Mouse (Mus musculus): ENCODE data around the gene Treml2. TPM values are rescaled to one million over a fixed set of nuclear protein-coding genes. Genes with fewer than 3 reads are reported as not detected.

Treml2 gene
- polyA plus RNA-seq, 1 experiment from 2014 or later, result 0.23 TPM

- Histone ChIP-seq H3K4me1 (no peaks in the 10 kb centered on the region), H3K36me3 (no peaks in the 10 kb centered on the region), H3K9ac (no peak overlapping the region), H3K27ac (no peak overlapping the region), H3K4me3 (no peak overlapping the region), H3K4me2 (replicated peaks) (no peak overlapping the region), H3K9me3 (no peaks in the 10 kb centered on the region), H3K27me3 (no peaks in the 10 kb centered on the region)
- ATAC-seq (ENCODE audit: insufficient number of reproducible peaks, insufficient read depth, low FRiP score, low TSS enrichment), result no peak
- 81% methylated on average over 5 of the region's 5 CpGs for WGBS
Measured at GRCm38 (mm10) chr17:48272158-48272557, 27.1 kb upstream of the Treml2 start.

DNA sequence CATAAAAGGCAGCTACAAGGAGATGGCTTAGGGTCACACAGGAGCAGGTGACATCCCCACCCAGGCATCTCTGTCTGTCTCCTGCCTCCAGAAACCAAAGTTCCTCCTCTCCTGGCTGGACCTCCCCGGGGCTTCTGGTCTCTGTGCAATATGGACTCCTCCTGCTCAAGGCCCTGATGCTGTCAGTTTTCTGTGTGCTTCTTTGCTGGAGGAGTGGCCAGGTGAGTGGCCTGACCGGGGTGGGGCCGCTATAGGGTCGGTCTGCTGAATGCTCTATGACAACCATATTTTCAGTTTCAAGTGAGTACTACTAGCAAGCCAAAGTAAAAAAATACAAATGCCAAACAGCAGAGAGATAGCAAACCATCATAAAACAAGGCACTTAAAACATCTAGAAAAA lies 26.7 kb upstream of the Treml2 start:
- Histone ChIP-seq H3K9ac (no peak overlapping the region), H3K27me3 (no peaks in the 10 kb centered on the region), H3K4me2 (replicated peaks) (no peak overlapping the region), H3K4me1 (no peaks in the 10 kb centered on the region), H3K4me3 (no peak overlapping the region), H3K27ac (no peak overlapping the region), H3K36me3 (no peaks in the 10 kb centered on the region), H3K9me3 (no peaks in the 10 kb centered on the region)
- no peak for ATAC-seq (ENCODE audit: insufficient number of reproducible peaks, insufficient read depth, low FRiP score, low TSS enrichment)
- 93% methylated on average over 4 of the region's 4 CpGs for WGBS

DNA sequence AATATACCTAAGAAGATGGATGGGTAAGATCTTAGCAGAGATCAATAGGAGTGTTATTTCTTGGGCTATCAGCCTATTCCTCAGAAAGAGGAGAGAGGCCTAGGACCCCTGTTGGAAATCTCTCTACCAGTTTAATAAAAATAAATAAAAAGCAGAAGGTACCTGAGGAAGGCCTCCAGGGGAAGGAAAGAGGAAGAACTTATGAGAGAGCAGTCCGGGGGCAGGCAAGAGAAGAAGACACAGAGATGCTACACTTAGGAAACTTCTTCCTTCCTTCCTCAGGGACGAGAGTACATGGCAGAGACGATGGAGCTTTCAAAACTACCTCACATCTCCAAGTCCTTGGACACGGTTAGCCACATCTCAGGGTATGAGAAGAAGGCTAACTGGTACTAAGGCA lies 25.2 kb upstream of the Treml2 start:
- no peak for ATAC-seq (ENCODE audit: insufficient number of reproducible peaks, insufficient read depth, low FRiP score, low TSS enrichment)

DNA sequence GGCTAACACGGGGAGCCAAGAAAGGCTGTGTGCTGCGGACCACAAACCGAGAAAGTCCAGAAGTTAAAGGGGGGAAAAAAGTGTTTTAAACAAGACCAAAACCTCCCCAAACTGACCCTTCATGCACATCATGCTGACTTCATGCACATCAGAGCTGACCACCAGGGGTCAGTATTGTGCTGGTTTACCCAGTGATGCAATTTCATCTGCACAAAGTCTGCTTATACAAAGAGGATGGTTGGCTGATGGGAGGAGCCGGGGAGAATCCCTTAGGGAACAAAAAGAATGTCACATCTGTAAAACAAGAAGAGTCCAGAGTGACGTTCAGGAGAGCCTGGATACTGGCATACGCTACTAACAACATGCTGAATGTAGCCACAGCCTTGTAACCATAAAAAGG lies 24.4 kb upstream of the Treml2 start:
- no peaks in the 10 kb centered on the region for H3K4me1 ChIP-seq
- H3K27ac ChIP-seq, result no peak overlapping the region
- 26% methylated on average over 6 of the region's 6 CpGs for WGBS
- H3K9me3 ChIP-seq, result no peaks in the 10 kb centered on the region
- no peak for ATAC-seq (ENCODE audit: insufficient number of reproducible peaks, insufficient read depth, low FRiP score, low TSS enrichment)
- H3K27me3 ChIP-seq, result no peaks in the 10 kb centered on the region
- H3K36me3 ChIP-seq, result no peaks in the 10 kb centered on the region
- no peak overlapping the region for H3K4me2 ChIP-seq (replicated peaks)
- H3K9ac ChIP-seq, result no peak overlapping the region
- H3K4me3 ChIP-seq, result no peak overlapping the region

More for the DNA sequence above, 25.2 kb upstream of the Treml2 start:
- WGBS, result 88% methylated on average over 4 of the region's 4 CpGs
- H3K27ac ChIP-seq, result no peak overlapping the region
- H3K4me2 ChIP-seq (replicated peaks), result no peak overlapping the region
- no peak overlapping the region for H3K9ac ChIP-seq
- H3K4me3 ChIP-seq, result no peak overlapping the region
- H3K4me1 ChIP-seq, result no peaks in the 10 kb centered on the region
- no peaks in the 10 kb centered on the region for H3K9me3 ChIP-seq
- H3K27me3 ChIP-seq, result no peaks in the 10 kb centered on the region
- H3K36me3 ChIP-seq, result no peaks in the 10 kb centered on the region

DNA sequence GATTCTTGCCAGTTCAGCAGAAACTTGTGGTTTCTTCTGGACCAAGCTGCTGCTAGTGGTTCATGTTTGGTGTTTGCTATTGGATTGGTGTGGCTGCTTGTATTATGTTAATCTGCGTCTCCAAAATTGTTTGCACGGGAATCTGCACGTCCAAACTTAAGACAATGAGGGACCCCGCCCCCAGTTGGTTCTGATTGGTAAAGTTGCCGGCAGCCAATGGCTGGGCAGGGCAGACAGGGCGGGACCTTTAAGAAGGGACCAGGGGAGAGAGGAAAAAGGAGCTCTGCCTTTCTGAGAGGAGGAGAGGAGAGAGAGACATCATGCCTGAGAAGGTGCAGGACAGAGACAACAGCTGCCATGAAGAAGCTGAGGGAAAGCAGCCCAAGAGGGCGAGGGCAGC lies 23.6 kb upstream of the Treml2 start:
- H3K4me1 ChIP-seq, result peaks cover 2% of the 10 kb centered on the region
- H3K27ac ChIP-seq, result no peak overlapping the region
- H3K9me3 ChIP-seq, result no peaks in the 10 kb centered on the region
- no peaks in the 10 kb centered on the region for H3K27me3 ChIP-seq
- whole genome bisulfite sequencing, result 61% methylated on average over 7 of the region's 7 CpGs
- H3K4me3 ChIP-seq, result no peak overlapping the region
- H3K9ac ChIP-seq, result no peak overlapping the region
- no peak for ATAC-seq (ENCODE audit: insufficient number of reproducible peaks, insufficient read depth, low FRiP score, low TSS enrichment)
- no peak overlapping the region for H3K4me2 ChIP-seq (replicated peaks)
- no peaks in the 10 kb centered on the region for H3K36me3 ChIP-seq

- no peak overlapping the region for H3K9ac ChIP-seq
- H3K27me3 ChIP-seq, result no peaks in the 10 kb centered on the region
- H3K27ac ChIP-seq, result no peak overlapping the region
- H3K4me2 ChIP-seq (replicated peaks), result no peak overlapping the region
- no peaks in the 10 kb centered on the region for H3K9me3 ChIP-seq
- peaks cover 12% of the 10 kb centered on the region for H3K4me1 ChIP-seq
- no peaks in the 10 kb centered on the region for H3K36me3 ChIP-seq
- no peak overlapping the region for H3K4me3 ChIP-seq
- no peak for ATAC-seq (ENCODE audit: insufficient number of reproducible peaks, insufficient read depth, low FRiP score, low TSS enrichment)
Measured at GRCm38 (mm10) chr17:48278381-48278780, 20.9 kb upstream of the Treml2 start.

DNA sequence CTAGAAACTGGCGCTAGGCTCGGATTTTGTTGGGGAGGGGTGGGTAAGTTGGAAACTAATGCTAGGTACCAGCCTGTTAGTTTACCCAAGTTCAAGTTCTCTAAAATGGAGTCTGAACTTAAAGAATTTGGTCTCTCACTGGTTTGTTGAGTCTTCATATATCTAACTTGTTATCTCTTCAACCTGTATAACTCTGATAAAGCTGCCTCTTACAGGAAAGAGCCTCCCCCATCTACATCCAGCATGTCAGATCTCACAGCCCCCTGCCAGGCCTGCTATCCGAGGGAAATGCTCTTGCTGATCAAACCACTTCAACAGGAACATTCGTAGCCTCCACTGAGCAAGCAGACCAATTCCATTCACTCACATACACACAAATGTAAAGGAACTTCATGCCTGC lies 20.3 kb upstream of the Treml2 start:
- Histone ChIP-seq H3K9me3 (no peaks in the 10 kb centered on the region), H3K36me3 (no peaks in the 10 kb centered on the region), H3K27ac (no peak overlapping the region), H3K4me1 (peaks cover 12% of the 10 kb centered on the region), H3K4me2 (replicated peaks) (no peak overlapping the region), H3K4me3 (no peak overlapping the region), H3K9ac (no peak overlapping the region), H3K27me3 (no peaks in the 10 kb centered on the region)
- no peak for ATAC-seq (ENCODE audit: insufficient number of reproducible peaks, insufficient read depth, low FRiP score, low TSS enrichment)
- WGBS, result 81% methylated on average over 4 of the region's 4 CpGs

- peak overlapping the region; percentile 40; the same call in 1 of the 2 replicates for H3K9ac ChIP-seq
- 20% methylated on average over 18 of the region's 18 CpGs for WGBS
- H3K27ac ChIP-seq, result peak overlapping the region; percentile 76
Measured at GRCm38 (mm10) chr17:48280943-48281738, 18.2 kb upstream of the Treml2 start.

DNA sequence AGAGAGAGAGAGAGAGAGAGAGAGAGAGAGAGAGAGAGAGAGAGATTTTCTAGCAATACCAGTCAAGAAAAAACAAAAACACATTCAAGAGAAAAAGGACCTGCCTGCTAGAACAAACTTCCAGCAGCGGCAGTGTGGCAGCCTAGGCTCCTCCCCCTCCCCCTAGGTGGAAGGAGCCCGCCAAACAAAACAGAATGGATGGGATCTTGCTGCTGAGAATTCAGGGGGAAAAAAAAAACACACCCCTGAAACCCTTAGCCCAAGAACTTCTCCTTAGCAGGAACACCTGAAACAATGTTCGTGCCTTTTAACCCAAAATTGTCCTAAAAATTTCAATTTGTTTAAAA lies 17.6 kb upstream of the Treml2 start:
- Histone ChIP-seq H3K36me3 (no peaks in the 10 kb centered on the region), H3K27me3 (no peaks in the 10 kb centered on the region), H3K9ac (peak overlapping the region; percentile 40; the same call in 1 of the 2 replicates), H3K9me3 (no peaks in the 10 kb centered on the region), H3K4me2 (replicated peaks) (peak overlapping the region; percentile 50), H3K4me3 (peak overlapping the region; percentile 26), H3K27ac (peak overlapping the region; percentile 76), H3K4me1 (peaks cover 12% of the 10 kb centered on the region)
- WGBS, result 2% methylated on average over 3 of the region's 3 CpGs
- no peak for ATAC-seq (ENCODE audit: insufficient number of reproducible peaks, insufficient read depth, low FRiP score, low TSS enrichment)

More at GRCm38 (mm10) chr17:48280943-48281738, 18.2 kb upstream of the Treml2 start:
- H3K9me3 ChIP-seq, result no peaks in the 10 kb centered on the region
- H3K4me1 ChIP-seq, result peaks cover 12% of the 10 kb centered on the region
- H3K4me2 ChIP-seq (replicated peaks), result peak overlapping the region; percentile 50
- ATAC-seq (ENCODE audit: insufficient number of reproducible peaks, insufficient read depth, low FRiP score, low TSS enrichment), result peak; percentile 41; the same call in 1 of the 2 replicates
- H3K4me3 ChIP-seq, result peak overlapping the region; percentile 26
- H3K36me3 ChIP-seq, result no peaks in the 10 kb centered on the region
- H3K27me3 ChIP-seq, result no peaks in the 10 kb centered on the region

GRCm38 (mm10) chr17:48286765-48287164 lies 12.5 kb upstream of the Treml2 start:
- H3K4me2 ChIP-seq (replicated peaks), result no peak overlapping the region
- no peak for ATAC-seq (ENCODE audit: insufficient number of reproducible peaks, insufficient read depth, low FRiP score, low TSS enrichment)
- peaks cover 3% of the 10 kb centered on the region; the same call in 1 of the 2 replicates for H3K4me1 ChIP-seq
- H3K27ac ChIP-seq, result no peak overlapping the region
- no peaks in the 10 kb centered on the region for H3K27me3 ChIP-seq
- 74% methylated on average over 1 of the region's 1 CpGs for WGBS
- no peaks in the 10 kb centered on the region for H3K9me3 ChIP-seq
- H3K4me3 ChIP-seq, result no peak overlapping the region
- H3K9ac ChIP-seq, result no peak overlapping the region
- H3K36me3 ChIP-seq, result no peaks in the 10 kb centered on the region

- no peak for ATAC-seq (ENCODE audit: insufficient number of reproducible peaks, insufficient read depth, low FRiP score, low TSS enrichment)
- no peak overlapping the region for H3K4me3 ChIP-seq
Measured at GRCm38 (mm10) chr17:48287276-48287675, 12.0 kb upstream of the Treml2 start.

DNA sequence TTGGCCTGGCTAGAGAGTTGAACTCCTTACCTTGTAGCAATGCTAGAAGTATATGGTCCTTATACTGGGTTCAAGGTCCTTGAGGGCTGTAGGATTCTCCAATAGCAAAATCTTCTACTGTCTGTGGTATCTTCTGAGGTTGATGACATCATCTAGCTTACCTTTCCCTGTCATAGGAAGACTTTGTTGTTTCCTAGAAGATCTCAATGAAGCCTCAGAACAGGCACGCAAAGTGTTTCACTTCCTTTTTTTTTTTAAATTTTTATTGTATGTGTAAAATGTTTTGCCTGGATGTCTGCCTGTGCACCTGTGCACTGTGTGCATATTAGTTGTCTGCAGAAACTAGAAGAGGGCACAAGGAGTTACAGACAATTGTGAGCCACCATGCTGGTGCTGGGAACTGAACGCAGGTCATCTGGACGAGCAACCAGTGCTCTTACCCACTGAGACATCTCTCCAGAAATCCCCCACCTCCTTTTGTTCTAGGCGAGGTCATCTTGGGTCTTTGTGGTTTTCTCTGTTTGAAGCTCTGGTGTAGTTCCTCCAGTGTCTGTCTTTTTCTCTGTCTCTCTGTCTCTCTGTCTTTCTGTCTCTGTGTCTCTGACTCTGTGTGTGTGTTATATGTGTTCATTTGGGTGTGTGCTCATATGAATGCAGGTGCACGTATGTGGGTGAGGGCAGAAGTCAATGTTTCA lies 5.7 kb upstream of the Treml2 start:
- Histone ChIP-seq H3K4me3 (no peak overlapping the region), H3K9me3 (no peaks in the 10 kb centered on the region), H3K27me3 (no peaks in the 10 kb centered on the region), H3K27ac (no peak overlapping the region), H3K36me3 (no peaks in the 10 kb centered on the region), H3K4me1 (no peaks in the 10 kb centered on the region), H3K4me2 (replicated peaks) (no peak overlapping the region), H3K9ac (no peak overlapping the region)
- 79% methylated on average over 5 of the region's 5 CpGs for WGBS
- ATAC-seq (ENCODE audit: insufficient number of reproducible peaks, insufficient read depth, low FRiP score, low TSS enrichment), result no peak

More at GRCm38 (mm10) chr17:48287276-48287675, 12.0 kb upstream of the Treml2 start:
- Histone ChIP-seq H3K9ac (no peak overlapping the region), H3K4me2 (replicated peaks) (no peak overlapping the region), H3K4me1 (peaks cover 3% of the 10 kb centered on the region; the same call in 1 of the 2 replicates), H3K27ac (no peak overlapping the region), H3K27me3 (no peaks in the 10 kb centered on the region), H3K9me3 (no peaks in the 10 kb centered on the region), H3K36me3 (no peaks in the 10 kb centered on the region)
- WGBS, result 65% methylated on average over 2 of the region's 2 CpGs

All from embryonic facial prominence, embryonic 12.5 days (tissue).